Mouse (Mus musculus): ENCODE data around the gene Sh2d1a.

GRCm38 (mm10) chrX:42511105-42511504 is 8.9 kb downstream of the Sh2d1a start:
- TF ChIP-seq GATA1 (IDR thresholded peaks at IDR 0.05; ENCODE audit: low read length) = no peak
- TF ChIP-seq TAL1 (IDR thresholded peaks at IDR 0.05; ENCODE audit: low read length) = no peak
